Mouse (Mus musculus) thymus, adult 2 months (tissue): ENCODE data around the gene Alpk3.

Source experiments
- CTCF ChIP-seq: fragments of 200-500 bp; IDR thresholded peaks from 2 replicates; pipeline ENCODE4 v1.5.1; 2012; ENCODE audit warnings: mild to moderate bottlenecking, control low read depth, low read length, moderate library complexity, borderline replicate concordance; ENCODE audit not compliant: control insufficient read depth, poor library complexity, insufficient read depth; ENCODE audit errors: extremely low read depth
- POLR2A ChIP-seq: fragments of 200-500 bp; IDR thresholded peaks from 2 replicates; pipeline ENCODE4 v1.6.1; 2012; ENCODE audit warnings: mild to moderate bottlenecking, low read length, control low read depth, moderate library complexity; ENCODE audit not compliant: control insufficient read depth, poor library complexity, insufficient read depth; ENCODE audit errors: extremely low read depth

GRCm38 (mm10) chr7:81100341-81100740 lies 42.9 kb downstream of the Alpk3 start:
- no peak for TF ChIP-seq CTCF
- TF ChIP-seq POLR2A = no peak
